Mouse (Mus musculus) effector memory CD4-positive, alpha-beta T cell, adult 5 months (primary cell): Measurements from ENCODE around the gene Rtraf. TPM values are rescaled to one million over a fixed set of nuclear protein-coding genes. Genes with fewer than 3 reads are reported as not detected.

Experiments used
- polyA plus RNA-seq: library from polyadenylated mRNA; unstranded; fragments of 100-300 nt; shearing (Covaris generic); gene quantifications from one replicate; pipeline ENCODE4 v1.2.1, GENCODE M21; 2017

Gene Rtraf
- 84.0 TPM for polyA plus RNA-seq

GRCm38 (mm10) chr14:19823321-19824142 lies at the start of gene Rtraf:
TSS of gene Rtraf (minus strand) at chr14:19823824.

Other genes with a start within 250 kb of the Rtraf start
- 0.79 TPM for gene Gm2237, start 238.7 kb downstream of the Rtraf start, polyA plus RNA-seq
- not detected for gene Gm5458, start 221.2 kb downstream of the Rtraf start, polyA plus RNA-seq
- gene Nid2, start 72.6 kb downstream of the Rtraf start, polyA plus RNA-seq, result 0.94 TPM
- 72.8 TPM for gene Gng2, start 153.8 kb upstream of the Rtraf start, polyA plus RNA-seq